Mouse (Mus musculus): ENCODE results near the gene H1f0.

H1f0 gene

DNA sequence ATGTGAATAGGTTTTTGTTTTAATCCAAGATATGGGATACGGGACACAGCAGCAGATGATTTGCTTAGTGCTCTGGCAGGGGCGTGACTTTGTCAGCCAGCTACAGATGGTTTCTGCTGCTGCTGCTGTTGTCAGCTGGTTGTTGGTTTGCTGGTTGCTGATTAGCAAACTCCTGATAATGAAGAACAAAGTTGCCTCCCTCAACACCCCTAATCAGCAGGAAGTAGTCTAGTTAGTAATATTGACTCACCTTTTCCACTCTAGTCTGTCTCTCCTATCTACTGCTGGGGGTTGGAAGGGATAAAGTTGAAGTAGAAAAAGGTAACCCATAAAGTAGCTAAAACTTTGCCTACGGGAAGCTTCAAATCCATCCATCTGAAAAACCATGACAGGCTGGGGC is 39.4 kb downstream of the H1f0 start:
- no peak for DNase-seq (ENCODE audit: low spot score in 2 of 2)

- DNase-seq (ENCODE audit: low spot score in 2 of 2): no peak
Observed at GRCm38 (mm10) chr15:79068416-79068815, 40.2 kb downstream of the H1f0 start.

- DNase-seq (ENCODE audit: low spot score in 2 of 2): no peak
Observed at GRCm38 (mm10) chr15:79071117-79072039, 43.1 kb downstream of the H1f0 start.

- no peak for DNase-seq (ENCODE audit: low spot score in 2 of 2)
Observed at GRCm38 (mm10) chr15:79073752-79074151, 45.5 kb downstream of the H1f0 start.

GRCm38 (mm10) chr15:79074446-79074845 is 46.2 kb downstream of the H1f0 start:
- DNase-seq (ENCODE audit: low spot score in 2 of 2): no peak

DNA sequence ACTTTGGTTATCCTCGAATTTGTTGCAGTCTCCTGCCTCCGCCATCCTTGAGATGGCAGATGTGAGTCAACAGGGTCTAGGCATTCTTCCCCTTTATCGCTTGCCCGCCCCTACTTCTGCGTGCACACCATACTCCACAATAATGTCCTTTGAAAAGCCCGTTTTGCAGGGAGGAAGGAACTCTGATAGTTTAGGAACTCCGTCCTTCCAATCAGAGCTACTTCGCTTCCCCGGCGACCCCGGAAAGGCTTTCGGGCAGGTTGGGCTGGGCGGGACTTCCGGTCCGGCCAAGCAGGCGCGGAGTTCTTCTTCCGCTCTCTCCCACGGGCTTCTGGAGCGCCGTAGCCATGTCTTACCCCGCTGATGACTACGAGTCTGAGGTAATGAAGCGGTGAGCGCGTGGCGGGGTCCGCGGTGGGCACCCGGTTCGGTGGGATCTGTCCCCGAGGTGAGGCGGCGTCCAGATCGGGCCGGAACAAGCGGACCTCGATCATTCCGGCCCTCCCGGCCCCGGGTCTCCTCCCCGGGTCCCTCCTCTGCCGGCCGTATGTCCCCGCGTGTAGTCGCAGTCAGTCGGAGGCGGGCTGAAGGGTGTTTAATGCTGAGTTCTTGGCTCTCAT is 46.8 kb downstream of the H1f0 start, which contains the start of gene Eif3l:
Eif3l (plus strand) TSS at position 267 of the 620 bp plus-strand sequence.
- peak; percentile 93 to 94 for DNase-seq (ENCODE audit: low spot score in 2 of 2)

DNA sequence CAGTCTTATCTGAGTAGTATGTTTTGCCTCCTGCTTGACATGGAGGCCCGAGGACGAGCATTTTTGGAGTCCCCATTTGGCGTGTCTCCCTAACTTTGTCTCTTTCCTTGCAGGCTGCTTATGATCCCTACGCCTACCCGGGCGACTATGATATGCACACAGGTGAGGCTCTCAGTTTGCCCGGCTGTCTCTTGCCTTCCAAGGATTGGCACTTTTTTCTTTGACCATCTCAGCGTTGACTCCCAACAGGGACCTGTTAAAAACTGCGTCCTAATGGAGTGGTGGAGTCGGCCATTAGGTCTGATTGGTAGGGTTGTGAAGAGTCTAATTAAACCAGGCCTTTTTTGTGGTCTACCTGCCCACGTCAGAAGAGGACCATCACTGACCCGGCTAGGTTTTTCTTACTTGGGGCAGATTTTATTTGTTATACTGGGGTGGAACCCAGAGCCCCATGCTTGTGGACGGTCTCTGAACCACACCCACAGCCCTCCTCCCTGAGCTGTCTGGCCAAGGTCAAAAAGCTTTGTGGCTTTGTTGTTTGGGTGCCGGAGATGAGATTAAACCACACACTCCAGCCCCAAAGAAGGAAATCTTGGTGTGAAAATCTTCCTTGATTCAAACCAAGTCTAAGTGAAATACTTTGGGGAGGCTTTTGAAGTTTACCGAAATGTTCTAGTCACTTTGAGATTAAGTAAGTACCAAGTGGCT is 47.6 kb downstream of the H1f0 start:
- no peak for DNase-seq (ENCODE audit: low spot score in 2 of 2)

DNA sequence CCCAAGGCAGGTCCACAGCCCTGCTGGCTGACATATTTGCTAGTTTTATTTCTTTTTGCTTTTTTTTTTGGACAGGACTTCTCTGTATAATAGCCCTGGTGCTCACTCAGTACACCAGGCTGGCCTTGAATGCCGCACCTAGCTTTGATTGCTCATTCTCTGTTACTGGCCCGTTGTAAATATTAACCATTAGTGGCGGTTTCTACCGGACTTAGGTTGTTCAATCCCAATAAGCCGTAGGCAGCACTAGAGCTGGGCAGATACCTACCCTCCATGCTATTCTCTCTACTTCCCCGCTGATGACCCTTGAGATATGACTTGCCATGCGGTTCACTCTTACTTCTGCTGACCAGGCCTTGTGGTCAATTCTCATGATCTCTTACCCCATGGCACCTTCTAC is 51.3 kb downstream of the H1f0 start:
- DNase-seq (ENCODE audit: low spot score in 2 of 2): no peak

All from right cerebral cortex, postnatal 10 days (tissue).